ENCODE assay signal across 8 mouse cellular contexts in genomic region chr12:16185431-16185923, GRCm38 (mm10).
DNase-seq lines count a peak whose midpoint lies in the region; ATAC-seq lines count a peak whose summit lies in the region.

No protein-coding gene starts in this region.

- ATAC-seq in heart, embryonic 15.5 days (replicated peaks; ENCODE audit: insufficient number of reproducible peaks, insufficient read depth, low FRiP score, low read depth) = peak; percentile 83
- peak; percentile 88 for ATAC-seq in liver, embryonic 13.5 days (ENCODE audit: low read depth)

- H3K27ac ChIP-seq in brown adipose tissue, adult 24 weeks (replicated peaks; ENCODE audit: low read depth, low read length) = no peak overlapping the region
- H3K27ac ChIP-seq in heart, embryonic 15.5 days = peak overlapping the region; percentile 61
- no peak overlapping the region for H3K27ac ChIP-seq in liver, embryonic 13.5 days

- 5% methylated on average over 14 of the region's 14 CpGs for WGBS in heart, embryonic 15.5 days
- 4% methylated on average over 14 of the region's 14 CpGs for WGBS in liver, embryonic 13.5 days (ENCODE audit: insufficient replicate concordance)

- H3K9ac ChIP-seq in heart, embryonic 15.5 days = no peak overlapping the region
- H3K9ac ChIP-seq in liver, embryonic 13.5 days = no peak overlapping the region

- H3K4me2 ChIP-seq in heart, embryonic 15.5 days = peak overlapping the region; percentile 54
- H3K4me2 ChIP-seq in liver, embryonic 13.5 days = peak overlapping the region; percentile 48

- no peaks in the 10 kb centered on the region for H3K9me3 ChIP-seq in heart, embryonic 15.5 days (replicated peaks)
- no peaks in the 10 kb centered on the region for H3K9me3 ChIP-seq in liver, embryonic 13.5 days (replicated peaks)

- H3K4me3 ChIP-seq in brown adipose tissue, adult 24 weeks (ENCODE audit: insufficient read depth, low read depth, low read length) = peak overlapping the region; percentile 12; the same call in 1 of the 2 replicates
- H3K4me3 ChIP-seq in heart, embryonic 15.5 days = peak overlapping the region; percentile 17
- no peak overlapping the region for H3K4me3 ChIP-seq in liver, embryonic 13.5 days (replicated peaks)

- H3K4me1 ChIP-seq in brown adipose tissue, adult 24 weeks (ENCODE audit: control insufficient read depth, insufficient read depth, insufficient read length, low read length) = peaks cover 3% of the 10 kb centered on the region; the same call in 1 of the 2 replicates
- peaks cover 25% of the 10 kb centered on the region for H3K4me1 ChIP-seq in heart, embryonic 15.5 days (replicated peaks)
- peaks cover 17% of the 10 kb centered on the region for H3K4me1 ChIP-seq in liver, embryonic 13.5 days (replicated peaks)

- peak; percentile 70 for DNase-seq in CD4-positive, CD25-positive, alpha-beta regulatory T cell, adult 2 months (ENCODE audit: low read depth, low spot score)
- peak; percentile 45 for DNase-seq in liver, embryonic 13.5 days
- DNase-seq in spleen, postnatal 10 days (ENCODE audit: low spot score in 2 of 2) = peak; percentile 21 to 59
- no peak for DNase-seq in layer of hippocampus, postnatal 36 days
- DNase-seq in cerebellum, postnatal 36 days = no peak
- DNase-seq in left cerebral cortex, adult 9 months (ENCODE audit: low spot score in 2 of 2) = no peak

- H3K36me3 ChIP-seq in heart, embryonic 15.5 days = no peaks in the 10 kb centered on the region
- no peaks in the 10 kb centered on the region for H3K36me3 ChIP-seq in liver, embryonic 13.5 days

- no peaks in the 10 kb centered on the region for H3K27me3 ChIP-seq in heart, embryonic 15.5 days
- no peaks in the 10 kb centered on the region for H3K27me3 ChIP-seq in liver, embryonic 13.5 days

Comparison
In these comparisons a context has a peak if more than half of its experiments do, and no peak if none do; other contexts are left out.
1. DNase-seq: peak in CD4-positive, CD25-positive, alpha-beta regulatory T cell, adult 2 months (single experiment), liver, embryonic 13.5 days (single experiment) and spleen, postnatal 10 days (2 of 2); none in layer of hippocampus, postnatal 36 days (0 of 2), cerebellum, postnatal 36 days (0 of 2) and left cerebral cortex, adult 9 months (0 of 2).